Mouse (Mus musculus): Measurements from ENCODE around the gene Edem3.
A peak's percentile ranks its signal among the peaks of the same experiment; 100 is the strongest.
"Not testable (repeated sequence)": the region's sequence is repeated elsewhere in the genome, so short reads cannot be mapped to it uniquely, and the experiment has no call there.

Edem3 gene

GRCm38 (mm10) chr1:151749894-151750293 is 5.3 kb upstream of the Edem3 start:
- not testable (repeated sequence) for DNase-seq (ENCODE audit: low spot score)

- no peak for DNase-seq (ENCODE audit: low spot score)
Observed at GRCm38 (mm10) chr1:151752946-151753345, 2.2 kb upstream of the Edem3 start.

GRCm38 (mm10) chr1:151753374-151753929 is 1.7 kb upstream of the Edem3 start:
- no peak for DNase-seq (ENCODE audit: low spot score)

- no peak for DNase-seq (ENCODE audit: low spot score)
Observed at GRCm38 (mm10) chr1:151754028-151754489, 1.1 kb upstream of the Edem3 start.

- DNase-seq (ENCODE audit: low spot score), result peak; percentile 22
Observed at GRCm38 (mm10) chr1:151755660-151756424, 671 bp downstream of the Edem3 start.

- DNase-seq (ENCODE audit: low spot score), result no peak
Observed at GRCm38 (mm10) chr1:151756425-151756728, 1.2 kb downstream of the Edem3 start.

- no peak for DNase-seq (ENCODE audit: low spot score)
Observed at GRCm38 (mm10) chr1:151758301-151758700, 3.1 kb downstream of the Edem3 start.

- no peak for DNase-seq (ENCODE audit: low spot score)
Observed at GRCm38 (mm10) chr1:151758991-151759390, 3.8 kb downstream of the Edem3 start.

- no peak for DNase-seq (ENCODE audit: low spot score)
Observed at GRCm38 (mm10) chr1:151764236-151764635, 9.1 kb downstream of the Edem3 start.

- no peak for DNase-seq (ENCODE audit: low spot score)
Observed at GRCm38 (mm10) chr1:151766166-151766565, 11.0 kb downstream of the Edem3 start.

GRCm38 (mm10) chr1:151766976-151767654 is 11.9 kb downstream of the Edem3 start:
- DNase-seq (ENCODE audit: low spot score), result no peak

GRCm38 (mm10) chr1:151769200-151769913 is 14.2 kb downstream of the Edem3 start:
- no peak for DNase-seq (ENCODE audit: low spot score)

GRCm38 (mm10) chr1:151777616-151778015 is 22.4 kb downstream of the Edem3 start:
- DNase-seq (ENCODE audit: low spot score), result no peak

GRCm38 (mm10) chr1:151778592-151778991 is 23.4 kb downstream of the Edem3 start:
- no peak for DNase-seq (ENCODE audit: low spot score)

- DNase-seq (ENCODE audit: low spot score), result no peak
Observed at GRCm38 (mm10) chr1:151779306-151779705, 24.1 kb downstream of the Edem3 start.

- DNase-seq (ENCODE audit: low spot score), result no peak
Observed at GRCm38 (mm10) chr1:151781447-151781846, 26.3 kb downstream of the Edem3 start.

- DNase-seq (ENCODE audit: low spot score), result no peak
Observed at GRCm38 (mm10) chr1:151783403-151783802, 28.2 kb downstream of the Edem3 start.

- DNase-seq (ENCODE audit: low spot score), result no peak
Observed at GRCm38 (mm10) chr1:151786406-151786805, 31.2 kb downstream of the Edem3 start.

- no peak for DNase-seq (ENCODE audit: low spot score)
Observed at GRCm38 (mm10) chr1:151789136-151789535, 34.0 kb downstream of the Edem3 start.

- DNase-seq (ENCODE audit: low spot score), result not testable (repeated sequence)
Observed at GRCm38 (mm10) chr1:151792076-151792475, 36.9 kb downstream of the Edem3 start.

GRCm38 (mm10) chr1:151802795-151803194 is 47.6 kb downstream of the Edem3 start:
- not testable (repeated sequence) for DNase-seq (ENCODE audit: low spot score)

- no peak for DNase-seq (ENCODE audit: low spot score)
Observed at GRCm38 (mm10) chr1:151807286-151807685, 52.1 kb downstream of the Edem3 start.
